Mouse (Mus musculus) kidney, embryonic 14.5 days (tissue): ENCODE measurements around the gene 2010109A12Rik. TPM values are rescaled to one million over a fixed set of nuclear protein-coding genes. Genes with fewer than 3 reads are reported as not detected.

Experiments
- ATAC-seq: fragments of 200-750 bp; cut with Nextera tagmentation; 2 replicates; pipeline ENCODE4 v1.8.0; 2017; ENCODE audit warnings: moderate number of reproducible peaks, mild to moderate bottlenecking, moderate TSS enrichment, moderate library complexity; ENCODE audit not compliant: low FRiP score, low TSS enrichment
- H3K27ac ChIP-seq: fragments of 300-500 bp; sonication (generic); 2 replicates; pipeline ENCODE4 v1.5.1; 2014; ENCODE audit warnings: low read depth, mild to moderate bottlenecking, low read length, moderate library complexity, mixed read lengths
- H3K27me3 ChIP-seq: fragments of 300-500 bp; sonication (generic); 2 replicates; pipeline ENCODE4 v1.6.1; 2014; ENCODE audit warnings: mild to moderate bottlenecking, low read length; ENCODE audit not compliant: control insufficient read depth, insufficient read depth
- H3K36me3 ChIP-seq: fragments of 300-500 bp; sonication (generic); 2 replicates; pipeline ENCODE4 v1.6.1; 2014; ENCODE audit warnings: low read length, mixed read lengths; ENCODE audit not compliant: control insufficient read depth, insufficient read depth
- H3K4me1 ChIP-seq: fragments of 300-500 bp; sonication (generic); 2 replicates; pipeline ENCODE4 v1.6.1; 2014; ENCODE audit warnings: low read length, mixed read lengths; ENCODE audit not compliant: control insufficient read depth, insufficient read depth
- H3K4me2 ChIP-seq: fragments of 300-500 bp; sonication (generic); replicated peaks from 2 replicates; pipeline ENCODE4 v1.6.1; 2014; ENCODE audit warnings: low read depth, mild to moderate bottlenecking, low read length
- H3K4me3 ChIP-seq: fragments of 300-500 bp; sonication (generic); 2 replicates; pipeline ENCODE4 v1.5.1; 2014; ENCODE audit warnings: mild to moderate bottlenecking, low read length
- H3K9ac ChIP-seq: fragments of 300-500 bp; sonication (generic); 2 replicates; pipeline ENCODE4 v1.6.1; 2014; ENCODE audit warnings: low read depth, mild to moderate bottlenecking, low read length, moderate library complexity
- H3K9me3 ChIP-seq: fragments of 300-500 bp; sonication (generic); 2 replicates; pipeline ENCODE4 v1.6.1; 2016; ENCODE audit warnings: low read length; ENCODE audit not compliant: control insufficient read depth
- whole genome bisulfite sequencing: fragments of 180-500 bp; shearing (Covaris S2); extraction: QIAGEN DNeasy Blood & Tissue Kit; methylation state at CpG from one replicate; pipeline ENCODE4 v1.1.7; 2014; 5-methylcytosine and 5-hydroxymethylcytosine counted together
- polyA plus RNA-seq: library from polyadenylated mRNA; unstranded; fragments of >200 nt; fragmentation: Nextera tagmentation; extraction: Ambion mirVana; gene quantifications from 2 replicates; pipeline ENCODE4 v1.2.1, GENCODE M21; 2014

2010109A12Rik gene
- polyA plus RNA-seq, 1 experiment from 2014 or later, result 1.1 TPM

DNA sequence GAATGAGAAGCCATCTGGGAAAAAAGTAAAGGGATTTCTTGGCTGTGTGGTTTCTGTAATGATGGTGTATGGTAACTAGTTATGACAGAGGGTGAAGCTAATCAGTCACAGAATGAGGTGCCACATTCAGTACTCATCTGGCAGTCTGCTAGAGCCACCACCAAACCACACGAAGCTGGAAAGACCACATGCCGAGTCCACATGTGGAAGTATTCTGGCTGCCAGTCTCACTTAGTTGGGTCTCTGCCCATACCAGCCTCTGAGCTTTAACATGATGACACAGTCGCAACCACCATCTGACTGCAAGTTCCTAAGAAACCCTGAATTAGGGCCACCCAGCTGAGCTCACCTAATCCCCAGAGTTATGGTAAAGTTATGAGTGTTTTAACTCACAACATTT lies 54.7 kb downstream of the 2010109A12Rik start:
- no peak overlapping the region for H3K9ac ChIP-seq
- H3K27me3 ChIP-seq, result no peaks in the 10 kb centered on the region
- H3K4me1 ChIP-seq, result peaks cover 6% of the 10 kb centered on the region; the same call in 1 of the 2 replicates
- ATAC-seq, result no peak
- H3K4me3 ChIP-seq, result no peak overlapping the region
- H3K4me2 ChIP-seq, result no peak overlapping the region
- WGBS, result 69% methylated on average over 3 of the region's 3 CpGs
- no peaks in the 10 kb centered on the region for H3K36me3 ChIP-seq
- no peak overlapping the region for H3K27ac ChIP-seq
- no peaks in the 10 kb centered on the region for H3K9me3 ChIP-seq

DNA sequence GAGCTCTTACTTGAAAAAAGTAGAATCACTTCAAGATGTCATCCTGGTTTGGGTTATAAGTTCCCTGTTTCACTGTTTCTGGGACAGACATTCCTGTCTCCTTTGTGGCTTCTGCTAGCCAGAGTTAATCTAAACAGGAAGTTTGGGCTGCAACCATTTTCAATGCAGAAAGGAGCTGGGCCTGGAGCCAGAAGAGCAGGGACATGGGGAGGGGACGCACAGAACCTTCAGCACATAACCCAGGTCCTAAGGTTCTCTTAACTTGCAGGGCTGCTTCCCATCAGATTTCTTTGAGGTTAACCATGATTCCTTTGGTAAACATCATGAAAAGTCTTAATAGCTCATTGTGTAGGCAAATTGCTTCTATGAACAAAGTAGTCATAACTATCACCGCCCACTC lies 56.4 kb downstream of the 2010109A12Rik start:
- Histone ChIP-seq H3K36me3 (no peaks in the 10 kb centered on the region), H3K9ac (no peak overlapping the region), H3K27ac (no peak overlapping the region), H3K27me3 (no peaks in the 10 kb centered on the region), H3K4me3 (no peak overlapping the region), H3K9me3 (no peaks in the 10 kb centered on the region), H3K4me2 (no peak overlapping the region), H3K4me1 (peaks cover 6% of the 10 kb centered on the region; the same call in 1 of the 2 replicates)
- ATAC-seq, result no peak
- 83% methylated on average over 2 of the region's 2 CpGs for WGBS

Other genes with a start within 250 kb of the 2010109A12Rik start
- gene Sowahb, start 161.5 kb upstream of the 2010109A12Rik start, polyA plus RNA-seq, result 1.4 and 1.7 TPM in 2 replicates
- gene Sept11, start 113.1 kb upstream of the 2010109A12Rik start, polyA plus RNA-seq, result 131 and 224 TPM in 2 replicates
- 132 and 159 TPM in 2 replicates for gene Ccni, start within 50 bp of the 2010109A12Rik start, polyA plus RNA-seq
- gene Ccng2, start 60.7 kb downstream of the 2010109A12Rik start, polyA plus RNA-seq, result 53.2 and 69.4 TPM in 2 replicates